Mouse (Mus musculus) lung, adult 2 months (tissue): Measurements from ENCODE around the gene Nt5e.

Experiments used
- CTCF ChIP-seq: fragments of 200-500 bp; IDR thresholded peaks from 2 replicates; pipeline ENCODE4 v1.5.1; 2011; ENCODE audit warnings: mild to moderate bottlenecking, low read length, control low read depth; ENCODE audit not compliant: insufficient read depth
- POLR2A ChIP-seq: fragments of 200-500 bp; IDR thresholded peaks from 2 replicates; pipeline ENCODE4 v1.6.1; 2011; ENCODE audit warnings: low read depth, mild to moderate bottlenecking, control low read depth, low read length, borderline replicate concordance; ENCODE audit errors: extremely low read depth

GRCm38 (mm10) chr9:88346857-88347256, 19.9 kb downstream of the Nt5e start:
- TF ChIP-seq POLR2A (no peak), CTCF (no peak)
